Mouse (Mus musculus): ENCODE measurements around the gene Shisa6. TPM values are rescaled to one million over a fixed set of nuclear protein-coding genes. Genes with fewer than 3 reads are reported as not detected.
"Not testable (repeated sequence)": the region's sequence is repeated elsewhere in the genome, so short reads cannot be mapped to it uniquely, and the experiment has no call there.

Shisa6 gene
- total RNA-seq, 2 experiments from 2014 or later = 1.3 to 1.5 TPM

- no peak for DNase-seq
Observed at GRCm38 (mm10) chr11:66442631-66443030, 83.1 kb downstream of the Shisa6 start.

GRCm38 (mm10) chr11:66426129-66426528, 99.6 kb downstream of the Shisa6 start:
- DNase-seq = no peak

- no peak for DNase-seq
Observed at GRCm38 (mm10) chr11:66418216-66418615, 107.5 kb downstream of the Shisa6 start.

- DNase-seq = not testable (repeated sequence)
Observed at GRCm38 (mm10) chr11:66408721-66409120, 117.0 kb downstream of the Shisa6 start.

- no peak for DNase-seq
Observed at GRCm38 (mm10) chr11:66400036-66400435, 125.7 kb downstream of the Shisa6 start.

GRCm38 (mm10) chr11:66387561-66387960, 138.2 kb downstream of the Shisa6 start:
- DNase-seq = peak; percentile 28

- DNase-seq = no peak
Observed at GRCm38 (mm10) chr11:66371796-66372195, 154.0 kb downstream of the Shisa6 start.

GRCm38 (mm10) chr11:66369764-66370163, 156.0 kb downstream of the Shisa6 start:
- DNase-seq = no peak

- DNase-seq = no peak
Observed at GRCm38 (mm10) chr11:66366809-66367685, 158.7 kb downstream of the Shisa6 start.

- no peak for DNase-seq
Observed at GRCm38 (mm10) chr11:66359811-66360210, 166.0 kb downstream of the Shisa6 start.

- no peak for DNase-seq
Observed at GRCm38 (mm10) chr11:66344822-66345221, 180.9 kb downstream of the Shisa6 start.

- DNase-seq = no peak
Observed at GRCm38 (mm10) chr11:66336313-66336712, 189.5 kb downstream of the Shisa6 start.

GRCm38 (mm10) chr11:66312764-66313163, 213.0 kb downstream of the Shisa6 start:
- peak; percentile 10 for DNase-seq

- no peak for DNase-seq
Observed at GRCm38 (mm10) chr11:66304396-66304795, 221.4 kb downstream of the Shisa6 start.

GRCm38 (mm10) chr11:66274707-66275081, 251.1 kb downstream of the Shisa6 start:
- no peak for DNase-seq

- no peak for DNase-seq
Observed at GRCm38 (mm10) chr11:66273904-66274706, 251.7 kb downstream of the Shisa6 start.

- DNase-seq = no peak
Observed at GRCm38 (mm10) chr11:66267029-66267428, 258.7 kb downstream of the Shisa6 start.

- DNase-seq = no peak
Observed at GRCm38 (mm10) chr11:66265336-66265990, 260.3 kb downstream of the Shisa6 start.

GRCm38 (mm10) chr11:66260205-66260604, 265.6 kb downstream of the Shisa6 start:
- no peak for DNase-seq

GRCm38 (mm10) chr11:66258851-66259250, 266.9 kb downstream of the Shisa6 start:
- peak; percentile 79 for DNase-seq

GRCm38 (mm10) chr11:66247115-66247514, 278.6 kb downstream of the Shisa6 start:
- no peak for DNase-seq

- DNase-seq = no peak
Observed at GRCm38 (mm10) chr11:66236557-66236956, 289.2 kb downstream of the Shisa6 start.

- DNase-seq = no peak
Observed at GRCm38 (mm10) chr11:66232891-66233290, 292.9 kb downstream of the Shisa6 start.
